Mouse (Mus musculus) G1E (cell line): ENCODE measurements around the gene Rpl9-ps1.

Experiments
- CTCF ChIP-seq: IDR thresholded peaks from 2 replicates; pipeline ENCODE4 v1.5.1; 2012; ENCODE audit warnings: low read depth, low read length, inconsistent platforms, mixed read lengths
- GATA1 ChIP-seq: IDR thresholded peaks from 2 replicates; pipeline ENCODE4 v1.6.1; 2012; ENCODE audit warnings: borderline replicate concordance, low read length, inconsistent platforms, mixed read lengths
- GATA2 ChIP-seq: IDR thresholded peaks from 2 replicates; pipeline ENCODE4 v1.6.1; 2012; ENCODE audit warnings: low read depth, low read length, inconsistent platforms, borderline replicate concordance
- POLR2AphosphoS5 ChIP-seq: IDR thresholded peaks from 2 replicates; pipeline ENCODE4 v1.6.1; 2012; ENCODE audit warnings: low read depth, low read length, inconsistent platforms; ENCODE audit not compliant: insufficient replicate concordance
- TAL1 ChIP-seq: conservative IDR thresholded peaks from 2 replicates; pipeline ENCODE4 v1.6.1; 2012; ENCODE audit warnings: low read depth, low read length, inconsistent platforms, mixed read lengths

DNA sequence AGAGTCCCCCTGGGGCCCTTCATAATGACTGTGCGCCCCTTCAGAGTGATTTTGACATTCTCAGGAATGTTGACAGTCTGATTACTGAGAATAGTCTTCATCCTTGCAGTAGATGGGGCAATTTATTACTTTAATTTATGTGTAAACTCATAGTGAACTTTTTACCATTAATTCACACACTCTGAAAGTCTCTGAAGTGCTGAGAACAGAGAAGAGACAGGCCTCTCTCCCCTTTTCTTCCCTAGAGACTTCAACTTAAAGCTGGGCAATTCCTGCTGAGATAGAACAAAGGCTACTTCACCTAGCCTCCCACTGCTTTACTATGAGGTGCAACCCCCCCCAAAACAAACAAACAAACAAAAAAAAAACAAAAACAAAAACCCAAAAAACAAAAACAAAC is at the start of gene Rpl9-ps1:
- TF ChIP-seq CTCF = no peak
- TF ChIP-seq GATA1 = no peak
- TF ChIP-seq TAL1 = no peak
- TF ChIP-seq POLR2AphosphoS5 = no peak
- TF ChIP-seq GATA2 = no peak
